Mouse (Mus musculus): Measurements from ENCODE around the gene Ice1. TPM values are rescaled to one million over a fixed set of nuclear protein-coding genes. Genes with fewer than 3 reads are reported as not detected.

Gene Ice1
- total RNA-seq, 2 experiments from 2014 or later, result 34.6 to 34.9 TPM

Other genes with a start within 250 kb of the Ice1 start
- gene Adamts16, start 204.2 kb upstream of the Ice1 start, total RNA-seq (2014; fragmentation: Nextera tagmentation), result not detected in 2 replicates
- not detected in 2 replicates for gene Adamts16, start 204.2 kb upstream of the Ice1 start, total RNA-seq (2017)